Mouse (Mus musculus) lung, postnatal 14 days (tissue): ENCODE data around the gene Il6ra.

Experiments used
- DNase-seq: peaks from one replicate; pipeline ENCODE4 v3.0.0; 2021

Gene Il6ra

DNA sequence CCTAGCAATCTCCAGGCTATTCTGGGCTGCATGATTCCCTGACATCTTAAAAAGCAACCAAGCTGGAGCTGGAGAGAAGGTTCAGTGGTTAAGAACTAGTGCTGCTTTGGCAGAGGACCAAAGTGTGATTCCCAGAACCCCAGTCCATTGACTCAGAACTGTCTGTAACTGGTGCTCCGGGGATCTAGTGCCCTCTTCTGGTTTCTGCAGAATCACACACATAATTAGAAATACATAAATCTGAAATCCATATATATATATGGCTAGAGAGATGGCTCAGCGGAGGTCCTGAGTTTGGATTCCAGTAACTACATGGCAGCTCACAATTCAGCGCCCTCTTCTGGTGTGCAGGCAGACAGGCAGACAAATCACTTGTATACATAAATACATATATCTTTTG lies 65.9 kb downstream of the Il6ra start:
- DNase-seq: no peak

GRCm38 (mm10) chr3:89845814-89846213 lies 67.2 kb downstream of the Il6ra start:
- no peak for DNase-seq

DNA sequence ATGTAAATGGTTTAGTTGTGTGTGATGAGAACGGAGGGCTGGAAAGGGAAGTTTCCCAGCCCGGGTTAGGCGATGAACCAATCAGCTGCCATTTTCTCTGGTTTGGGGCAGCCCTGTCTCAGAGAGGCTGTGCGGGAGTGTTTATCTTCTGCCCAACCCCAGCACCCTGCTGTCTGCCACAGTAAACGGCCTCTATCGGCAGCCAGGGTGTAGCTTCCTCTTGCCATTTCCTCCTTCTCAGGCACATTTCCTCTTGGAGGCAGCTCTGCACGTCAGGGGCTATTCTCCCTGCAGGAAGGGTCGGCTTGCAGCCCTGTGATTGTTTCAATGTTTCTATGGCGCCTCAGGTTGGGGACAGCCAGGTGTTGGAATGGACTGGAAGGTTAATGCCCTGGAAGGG lies 69.8 kb downstream of the Il6ra start:
- DNase-seq: peak; percentile 59

GRCm38 (mm10) chr3:89842258-89842657 lies 70.7 kb downstream of the Il6ra start:
- peak; percentile 60 for DNase-seq

GRCm38 (mm10) chr3:89835362-89835761 lies 77.6 kb downstream of the Il6ra start:
- peak; percentile 58 for DNase-seq

DNA sequence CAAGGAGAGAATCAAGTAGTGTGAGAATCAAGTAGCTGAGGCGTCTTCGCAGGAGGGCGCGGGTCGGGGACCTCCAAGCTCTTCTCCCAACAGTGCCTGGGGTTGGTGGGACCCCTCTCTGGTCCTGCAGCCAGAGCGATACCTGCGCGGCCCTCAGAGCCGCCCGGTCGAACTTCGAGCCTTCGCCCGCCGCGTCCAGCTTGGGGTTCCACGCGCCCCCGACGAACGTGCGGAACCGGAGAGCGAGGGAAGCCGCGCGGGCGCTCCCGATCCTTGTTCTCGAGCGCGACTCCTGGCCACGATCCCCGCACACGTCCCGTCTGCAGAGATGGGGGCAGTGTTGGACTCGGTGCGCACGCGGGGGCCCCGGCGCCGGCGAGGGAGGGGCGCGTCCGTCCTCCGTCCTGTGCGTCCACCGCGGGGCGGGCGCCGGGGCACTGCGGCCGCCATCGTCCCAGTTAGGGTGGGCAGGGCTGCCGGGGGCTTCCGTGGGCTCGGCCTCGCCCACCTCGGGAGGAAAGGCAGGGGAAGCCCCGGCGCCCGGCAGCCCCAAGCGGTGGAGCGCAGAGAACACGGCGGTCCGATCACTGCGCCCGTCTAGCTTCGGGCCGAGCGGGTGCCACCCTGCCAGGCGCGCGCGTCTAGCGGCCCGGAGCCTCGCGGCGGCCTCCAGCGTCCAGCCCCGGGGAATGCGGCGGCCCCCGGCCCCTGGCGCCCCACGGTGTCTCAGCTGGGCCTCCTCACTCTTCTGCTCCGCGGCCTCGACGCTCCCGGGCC lies 82.0 kb downstream of the Il6ra start, which contains the start of gene She:
Gene She, plus strand, starts transcription at position 556 of the 777 bp plus-strand sequence.
- DNase-seq: peak; percentile 60

- DNase-seq: no peak
These were observed 86.7 kb downstream of the Il6ra start for GRCm38 (mm10) chr3:89826295-89826694.

- DNase-seq: no peak
These were observed 89.4 kb downstream of the Il6ra start for GRCm38 (mm10) chr3:89823594-89823993.

- DNase-seq: no peak
These were observed 91.2 kb downstream of the Il6ra start for GRCm38 (mm10) chr3:89821548-89822480.

DNA sequence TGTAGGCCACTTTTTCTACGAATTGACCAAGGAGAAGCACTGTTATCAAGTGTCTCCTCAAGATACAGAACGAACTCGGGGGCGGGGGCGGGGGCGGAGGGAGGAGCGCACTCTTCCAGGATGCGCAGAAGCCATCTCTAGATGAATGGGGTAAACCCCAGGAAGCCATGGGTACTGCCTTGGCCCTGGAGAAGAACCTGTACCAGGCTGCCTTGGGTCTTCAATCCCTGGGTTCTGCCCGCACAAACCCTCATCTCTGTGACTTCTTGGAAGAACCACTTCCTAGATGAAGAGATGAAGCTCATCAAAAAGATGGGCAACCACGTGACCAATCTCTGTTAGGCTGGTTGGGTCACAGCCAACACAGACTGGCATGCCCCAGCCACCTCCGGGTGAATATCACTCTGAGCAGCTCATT lies 91.9 kb downstream of the Il6ra start:
- no peak for DNase-seq

DNA sequence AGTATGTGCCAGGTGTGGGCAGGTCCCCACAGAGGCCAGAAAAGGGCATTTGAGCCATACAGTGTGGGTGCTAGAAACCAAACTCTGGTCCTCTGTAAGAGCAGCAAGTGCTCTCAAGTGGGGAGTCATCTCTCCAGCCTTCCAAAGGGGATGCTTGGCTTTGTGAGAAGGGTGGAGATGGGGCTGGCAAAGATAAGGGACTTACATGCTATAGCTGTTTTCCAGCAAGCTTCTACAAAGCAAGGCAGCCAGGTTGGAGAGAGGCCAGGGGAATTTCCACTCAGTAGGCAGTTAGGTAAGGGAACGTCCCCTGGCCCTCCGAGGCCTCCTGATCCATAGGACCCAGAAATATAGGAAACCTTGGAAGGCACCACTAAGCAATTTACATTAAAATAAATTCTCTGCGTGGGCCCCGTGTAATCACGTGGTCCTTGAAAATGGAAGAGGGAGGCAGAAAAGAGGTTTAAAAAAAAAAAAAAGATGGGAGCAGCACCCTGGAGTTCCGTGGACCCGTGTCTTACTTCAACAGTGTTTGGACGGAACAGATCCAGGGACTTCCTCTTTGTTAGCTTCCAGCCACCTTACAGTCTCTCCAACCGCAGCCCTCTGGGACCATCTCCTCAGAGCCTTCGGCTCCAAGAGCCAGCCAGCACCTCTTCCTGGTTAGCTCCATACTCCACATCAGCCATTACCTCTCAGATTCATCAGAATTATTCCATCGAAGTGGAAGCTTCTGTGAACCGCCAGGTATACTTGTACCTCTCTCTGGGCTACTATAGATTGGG lies 92.5 kb downstream of the Il6ra start:
- DNase-seq: no peak

DNA sequence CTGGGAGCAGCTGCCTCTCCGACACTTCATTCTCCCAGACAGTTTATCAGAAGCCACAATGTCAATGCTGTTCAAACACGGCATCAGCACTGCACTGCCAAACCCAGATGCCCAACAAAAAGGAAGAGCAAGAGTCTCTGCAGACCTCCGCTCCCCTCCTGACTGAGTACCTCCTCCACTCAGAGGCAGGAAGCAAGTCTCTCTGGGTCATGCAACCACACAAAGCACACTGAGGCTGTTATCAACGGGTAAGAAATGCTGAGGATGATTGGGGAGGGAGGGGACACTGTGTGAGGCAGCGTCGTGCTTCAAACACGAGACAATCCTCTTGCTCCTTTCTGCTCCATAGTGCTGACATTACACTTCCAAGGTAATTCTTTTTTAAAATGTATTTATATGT lies 93.1 kb downstream of the Il6ra start:
- no peak for DNase-seq

DNA sequence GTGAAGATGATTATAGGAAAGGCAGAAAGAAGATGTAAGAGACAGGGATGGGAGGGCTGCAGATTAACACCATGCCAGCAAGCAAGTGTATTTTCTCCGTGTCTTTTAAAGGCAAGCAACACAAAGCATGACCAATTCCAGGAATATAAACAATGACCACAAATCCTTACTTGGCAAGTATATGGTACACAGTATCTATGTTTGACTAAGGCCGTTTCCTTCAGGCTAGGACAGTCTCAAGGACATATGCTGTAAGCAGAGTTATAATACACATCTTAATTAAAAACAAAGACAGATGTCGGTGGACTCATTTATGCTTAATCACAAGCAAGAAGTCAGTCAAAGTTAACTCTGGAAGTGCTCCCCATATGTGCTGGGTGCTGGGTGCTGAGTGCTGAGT lies 94.4 kb downstream of the Il6ra start:
- no peak for DNase-seq

- peak; percentile 76 for DNase-seq
These were observed 95.9 kb downstream of the Il6ra start for GRCm38 (mm10) chr3:89817056-89817455.
